Mouse (Mus musculus) kidney, embryonic 16.5 days (tissue): Measurements from ENCODE around the gene Rps23. TPM values are rescaled to one million over a fixed set of nuclear protein-coding genes. Genes with fewer than 3 reads are reported as not detected.

Experiments
- ATAC-seq: fragments of 200-750 bp; cut with Nextera tagmentation; 2 replicates; pipeline ENCODE4 v1.8.0; 2017; ENCODE audit warnings: moderate TSS enrichment; ENCODE audit not compliant: low FRiP score, low TSS enrichment
- H3K27ac ChIP-seq: fragments of 300-500 bp; sonication (generic); 2 replicates; pipeline ENCODE4 v1.5.1; 2014; ENCODE audit warnings: low read length
- H3K27me3 ChIP-seq: fragments of 300-500 bp; sonication (generic); 2 replicates; pipeline ENCODE4 v1.6.1; 2014; ENCODE audit warnings: low read length, control low read depth, mixed read lengths; ENCODE audit not compliant: insufficient read depth
- H3K36me3 ChIP-seq: fragments of 300-500 bp; sonication (generic); 2 replicates; pipeline ENCODE4 v1.6.1; 2014; ENCODE audit warnings: low read length, control low read depth, mixed read lengths; ENCODE audit not compliant: insufficient read depth
- H3K4me1 ChIP-seq: fragments of 300-500 bp; sonication (generic); 2 replicates; pipeline ENCODE4 v1.6.1; 2014; ENCODE audit warnings: low read length, control low read depth, mixed read lengths; ENCODE audit not compliant: insufficient read depth
- H3K4me2 ChIP-seq: fragments of 300-500 bp; sonication (generic); replicated peaks from 2 replicates; pipeline ENCODE4 v1.6.1; 2014; ENCODE audit warnings: low read depth, low read length
- H3K4me3 ChIP-seq: fragments of 300-500 bp; sonication (generic); 2 replicates; pipeline ENCODE4 v1.5.1; 2014; ENCODE audit warnings: mild to moderate bottlenecking, low read length
- H3K9ac ChIP-seq: fragments of 300-500 bp; sonication (generic); replicated peaks from 2 replicates; pipeline ENCODE4 v1.6.1; 2014; ENCODE audit warnings: low read length
- H3K9me3 ChIP-seq: fragments of 300-500 bp; sonication (generic); 2 replicates; pipeline ENCODE4 v1.6.1; 2016; ENCODE audit warnings: low read length, control low read depth
- WGBS: fragments of 180-500 bp; shearing (Covaris S2); extraction: QIAGEN DNeasy Blood & Tissue Kit; methylation state at CpG from one replicate; pipeline ENCODE4 v1.1.7; 2014; 5-methylcytosine and 5-hydroxymethylcytosine counted together
- polyA plus RNA-seq: library from polyadenylated mRNA; unstranded; fragments of >200 nt; fragmentation: Nextera tagmentation; extraction: Ambion mirVana; gene quantifications from 2 replicates; pipeline ENCODE4 v1.2.1, GENCODE M21; 2015

The Rps23 gene
- polyA plus RNA-seq, 1 experiment from 2014 or later = 151 TPM

- no peak overlapping the region for H3K4me2 ChIP-seq
- no peak for ATAC-seq
- WGBS = 80% methylated on average over 8 of the region's 8 CpGs
- no peak overlapping the region for H3K27ac ChIP-seq
- H3K36me3 ChIP-seq = no peaks in the 10 kb centered on the region
- 0 out of 2 replicates have a peak, but pooled peaks cover 3% of the 10 kb centered on the region for H3K4me1 ChIP-seq
- no peak overlapping the region for H3K4me3 ChIP-seq
- no peak overlapping the region for H3K9ac ChIP-seq
- H3K27me3 ChIP-seq = no peaks in the 10 kb centered on the region
- H3K9me3 ChIP-seq = no peaks in the 10 kb centered on the region
Measured at GRCm38 (mm10) chr13:90965996-90966395, 43.2 kb downstream of the Rps23 start.

GRCm38 (mm10) chr13:90967422-90967821, 44.7 kb downstream of the Rps23 start:
- no peak overlapping the region for H3K9ac ChIP-seq
- peak; percentile 95 for ATAC-seq
- H3K36me3 ChIP-seq = no peaks in the 10 kb centered on the region
- H3K27ac ChIP-seq = no peak overlapping the region
- 0 out of 2 replicates have a peak, but pooled peaks cover 3% of the 10 kb centered on the region for H3K4me1 ChIP-seq
- H3K4me3 ChIP-seq = no peak overlapping the region
- H3K27me3 ChIP-seq = no peaks in the 10 kb centered on the region
- H3K4me2 ChIP-seq = no peak overlapping the region
- WGBS = 8% methylated on average over 4 of the region's 4 CpGs
- H3K9me3 ChIP-seq = no peaks in the 10 kb centered on the region

GRCm38 (mm10) chr13:90968940-90969339, 46.2 kb downstream of the Rps23 start:
- no peak for ATAC-seq
- no peak overlapping the region for H3K9ac ChIP-seq
- H3K4me1 ChIP-seq = no peaks in the 10 kb centered on the region
- H3K4me3 ChIP-seq = no peak overlapping the region
- no peaks in the 10 kb centered on the region for H3K27me3 ChIP-seq
- no peaks in the 10 kb centered on the region for H3K9me3 ChIP-seq
- no peak overlapping the region for H3K4me2 ChIP-seq
- H3K36me3 ChIP-seq = no peaks in the 10 kb centered on the region
- 71% methylated on average over 4 of the region's 4 CpGs for WGBS
- no peak overlapping the region for H3K27ac ChIP-seq

- Histone ChIP-seq H3K4me3 (no peak overlapping the region), H3K9me3 (no peaks in the 10 kb centered on the region), H3K4me2 (no peak overlapping the region), H3K4me1 (no peaks in the 10 kb centered on the region), H3K9ac (no peak overlapping the region), H3K36me3 (no peaks in the 10 kb centered on the region), H3K27ac (no peak overlapping the region), H3K27me3 (no peaks in the 10 kb centered on the region)
- 83% methylated on average over 10 of the region's 10 CpGs for WGBS
- no peak for ATAC-seq
Measured at GRCm38 (mm10) chr13:90970259-90971017, 47.7 kb downstream of the Rps23 start.

DNA sequence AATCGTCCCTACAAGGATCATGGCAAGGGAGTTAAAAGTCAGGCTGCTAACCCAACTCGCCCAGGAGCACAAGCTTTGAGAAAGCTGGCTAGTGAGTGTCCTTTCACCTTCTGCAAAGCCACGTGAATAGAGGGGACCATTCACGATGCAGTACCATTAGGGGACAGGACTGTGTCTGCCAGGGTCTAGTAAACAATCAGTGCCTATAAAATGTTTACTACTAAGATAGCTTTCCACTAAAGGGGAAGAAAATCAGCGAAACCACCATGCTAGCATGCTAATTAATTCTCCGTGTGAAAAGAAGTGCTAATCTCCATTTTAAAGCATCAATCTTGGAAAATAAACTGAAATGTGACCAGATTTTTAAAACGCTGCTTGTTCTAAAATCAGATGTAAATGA, 50.7 kb downstream of the Rps23 start:
- H3K9ac ChIP-seq = no peak overlapping the region
- no peaks in the 10 kb centered on the region for H3K27me3 ChIP-seq
- H3K9me3 ChIP-seq = no peaks in the 10 kb centered on the region
- 57% methylated on average over 7 of the region's 7 CpGs for WGBS
- ATAC-seq = no peak
- no peak overlapping the region for H3K4me3 ChIP-seq
- H3K4me1 ChIP-seq = no peaks in the 10 kb centered on the region
- H3K4me2 ChIP-seq = no peak overlapping the region
- no peak overlapping the region for H3K27ac ChIP-seq
- no peaks in the 10 kb centered on the region for H3K36me3 ChIP-seq

Other genes starting within 250 kb of the Rps23 start
- gene Atp6ap1l, start 17.6 kb upstream of the Rps23 start, polyA plus RNA-seq = not detected in 2 replicates